Mouse (Mus musculus) frontal cortex, postnatal 36 days (tissue): ENCODE data around the gene Il12b.
A peak's percentile ranks its signal among the peaks of the same experiment; 100 is the strongest.
"Not testable (repeated sequence)": the region's sequence is repeated elsewhere in the genome, so short reads cannot be mapped to it uniquely, and the experiment has no call there.

Experiments
- DNase-seq, 2 experiments: peaks; one replicate each; pipeline ENCODE4 v3.0.0; 2022; ENCODE audit warnings: low spot score in 2 of 2

Gene Il12b

GRCm38 (mm10) chr11:44410413-44410812 lies 10.6 kb downstream of the Il12b start:
- no peak for DNase-seq

DNA sequence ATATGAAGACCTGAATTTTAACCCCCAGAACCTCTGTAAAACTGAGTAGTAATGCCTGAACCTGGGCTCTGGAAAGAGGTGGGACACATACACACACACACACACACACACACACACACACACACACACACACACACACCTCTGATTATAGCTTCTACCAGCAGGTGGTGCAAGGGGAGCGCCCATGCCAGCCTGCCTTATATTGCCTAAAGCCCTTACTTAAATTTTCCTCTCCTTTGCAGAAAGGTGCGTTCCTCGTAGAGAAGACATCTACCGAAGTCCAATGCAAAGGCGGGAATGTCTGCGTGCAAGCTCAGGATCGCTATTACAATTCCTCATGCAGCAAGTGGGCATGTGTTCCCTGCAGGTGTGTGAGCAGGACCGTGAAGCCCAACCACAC lies 12.4 kb downstream of the Il12b start:
- DNase-seq, result no peak

DNA sequence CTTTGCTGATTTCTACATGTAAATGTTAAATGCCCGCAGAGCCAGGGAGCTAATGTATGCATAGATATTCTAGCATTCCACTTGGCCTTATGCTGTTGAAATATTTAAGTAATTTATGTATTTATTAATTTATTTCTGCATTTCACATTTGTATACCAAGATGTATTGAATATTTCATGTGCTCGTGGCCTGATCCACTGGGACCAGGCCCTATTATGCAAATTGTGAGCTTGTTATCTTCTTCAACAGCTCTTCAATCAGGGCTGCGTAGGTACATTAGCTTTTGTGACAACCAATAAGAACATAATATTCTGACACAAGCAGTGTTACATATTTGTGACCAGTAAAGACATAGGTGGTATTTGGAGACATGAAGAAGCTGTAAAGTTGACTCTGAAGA lies 13.5 kb downstream of the Il12b start:
- no peak for DNase-seq

DNA sequence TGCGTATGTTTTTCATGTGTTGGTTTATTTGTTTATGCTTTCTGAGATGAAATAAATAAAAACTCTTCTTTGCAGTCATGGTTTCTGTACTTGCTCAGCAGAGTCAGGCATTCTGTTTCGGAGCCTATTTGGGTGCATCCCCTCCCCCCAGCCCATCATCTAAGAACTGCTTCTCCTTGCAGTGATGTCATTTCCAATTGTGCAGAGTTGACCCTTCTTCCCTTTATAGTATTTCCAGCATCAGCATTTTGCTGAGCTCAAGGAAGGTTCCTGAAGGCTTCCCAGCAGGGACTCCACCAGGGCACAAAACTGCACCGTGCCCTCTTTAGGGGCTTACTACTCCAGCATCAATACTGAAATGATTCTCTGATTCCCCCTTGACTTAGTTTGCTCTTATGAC lies 14.7 kb downstream of the Il12b start:
- no peak for DNase-seq

- no peak for DNase-seq
These were observed 17.5 kb downstream of the Il12b start for GRCm38 (mm10) chr11:44417403-44417802.

DNA sequence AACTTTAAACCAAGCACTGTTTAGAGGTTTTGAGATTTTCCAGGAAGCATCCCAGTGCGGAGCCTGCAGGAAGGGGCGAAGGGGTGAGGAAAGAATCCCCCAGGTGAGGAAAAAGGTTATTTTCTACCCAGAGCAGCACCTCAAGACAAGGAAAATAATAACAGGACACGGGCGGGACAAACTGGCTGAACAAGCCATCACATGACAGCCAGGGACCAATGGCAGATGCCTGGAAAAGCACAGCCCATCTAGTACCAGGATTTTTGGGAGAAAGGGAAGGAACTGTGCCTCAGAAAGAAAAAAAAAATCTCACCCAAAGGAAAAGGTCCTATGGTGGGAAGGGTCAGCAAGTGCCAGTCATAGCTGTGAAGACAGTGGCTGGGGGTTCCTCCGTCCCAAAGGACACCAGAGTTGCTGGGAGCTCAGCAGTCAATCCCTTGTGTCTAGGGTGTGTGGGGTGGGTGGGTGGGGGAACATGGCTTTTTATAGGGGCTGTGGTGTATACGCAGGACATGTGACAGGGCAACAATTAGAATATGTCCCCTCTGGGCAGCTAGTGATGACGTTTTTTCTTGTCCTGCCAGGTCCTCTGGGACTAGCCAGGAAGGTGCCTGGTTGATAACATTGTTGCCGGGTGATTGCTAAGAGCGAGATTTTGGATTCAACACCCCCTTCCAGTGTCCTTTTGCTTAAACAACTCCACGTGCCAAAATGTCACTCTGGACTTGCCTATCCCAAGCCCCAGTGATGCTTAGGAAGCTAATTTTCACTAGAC lies 22.7 kb downstream of the Il12b start:
- DNase-seq, result no peak

- no peak for DNase-seq
These were observed 23.4 kb downstream of the Il12b start for GRCm38 (mm10) chr11:44423261-44423660.

- no peak for DNase-seq
These were observed 24.1 kb downstream of the Il12b start for GRCm38 (mm10) chr11:44423955-44424354.

DNA sequence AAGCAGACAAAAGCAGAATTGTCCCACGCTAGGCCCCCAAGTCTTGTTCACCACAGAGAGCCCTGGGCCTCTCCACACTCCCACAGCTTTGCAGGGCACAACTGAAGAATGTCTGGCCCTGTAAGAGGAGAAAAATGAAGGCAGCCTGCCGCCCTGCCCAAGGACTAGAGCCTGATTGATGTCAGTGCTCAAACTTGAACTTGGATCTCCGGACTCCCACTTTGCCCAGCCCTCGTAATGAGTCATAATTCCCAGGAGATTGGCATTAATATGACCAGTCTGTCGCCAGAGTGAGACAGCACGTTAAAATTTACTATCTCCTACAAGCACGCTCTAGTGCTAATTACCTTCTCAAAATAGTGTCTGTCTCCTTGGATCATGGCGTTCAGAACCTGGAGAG lies 25.1 kb downstream of the Il12b start:
- no peak for DNase-seq

DNA sequence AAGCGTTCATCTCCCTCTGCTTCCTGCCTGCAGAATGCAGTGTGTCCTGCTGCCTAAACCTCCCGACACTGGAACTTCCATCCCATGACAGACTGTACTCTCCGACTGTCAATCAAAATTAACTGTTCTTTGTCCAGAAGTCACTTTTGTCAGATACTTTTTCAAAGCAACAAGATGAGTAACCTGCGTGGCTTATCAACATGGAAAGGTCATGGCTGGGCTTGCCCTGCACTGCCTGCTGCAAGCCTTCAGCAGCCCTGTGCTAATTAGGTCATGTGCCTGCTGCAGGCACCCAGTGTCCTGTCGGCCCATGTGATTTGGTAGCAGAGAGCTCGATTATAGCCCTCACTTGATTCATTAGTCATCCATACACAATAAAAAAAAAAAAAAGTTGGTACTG lies 25.8 kb downstream of the Il12b start:
- no peak for DNase-seq

DNA sequence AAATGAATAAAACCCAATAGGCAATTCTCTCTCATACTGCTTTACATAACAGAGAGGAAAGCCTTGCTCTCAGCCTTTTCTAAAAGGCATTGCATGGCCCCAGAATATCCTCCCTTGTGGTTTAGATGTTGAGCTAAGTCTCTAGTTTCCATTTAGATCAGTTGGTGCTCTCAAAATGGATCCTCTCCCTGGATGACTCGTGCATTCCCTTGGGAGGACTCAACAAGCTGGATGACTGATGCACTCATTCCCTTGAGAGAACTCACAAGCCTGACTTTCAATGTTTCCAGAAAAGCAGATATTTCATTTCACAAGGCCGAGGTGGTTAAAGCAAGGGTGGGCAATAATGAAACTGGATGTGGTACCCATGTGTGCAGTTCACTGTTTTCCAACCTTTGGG lies 28.1 kb downstream of the Il12b start:
- no peak for DNase-seq

GRCm38 (mm10) chr11:44430036-44430435 lies 30.2 kb downstream of the Il12b start:
- DNase-seq, result no peak

DNA sequence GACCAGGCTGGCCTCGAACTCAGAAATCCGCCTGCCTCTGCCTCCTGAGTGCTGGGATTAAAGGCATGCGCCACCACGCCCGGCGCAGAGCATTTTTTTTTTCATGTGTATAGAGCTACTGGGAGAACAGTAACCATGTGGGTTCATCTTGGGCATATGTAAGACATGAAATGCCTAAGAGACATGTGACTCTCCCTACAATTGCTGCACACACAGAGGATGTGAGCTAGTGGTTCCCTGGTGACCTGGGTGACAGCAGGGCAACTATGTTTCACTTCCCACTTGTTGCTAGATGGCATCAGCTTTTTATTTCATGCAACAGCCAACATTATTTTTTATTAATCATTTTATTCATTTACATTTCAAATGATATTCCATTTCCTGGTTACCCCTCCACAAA lies 37.9 kb downstream of the Il12b start:
- no peak for DNase-seq

DNA sequence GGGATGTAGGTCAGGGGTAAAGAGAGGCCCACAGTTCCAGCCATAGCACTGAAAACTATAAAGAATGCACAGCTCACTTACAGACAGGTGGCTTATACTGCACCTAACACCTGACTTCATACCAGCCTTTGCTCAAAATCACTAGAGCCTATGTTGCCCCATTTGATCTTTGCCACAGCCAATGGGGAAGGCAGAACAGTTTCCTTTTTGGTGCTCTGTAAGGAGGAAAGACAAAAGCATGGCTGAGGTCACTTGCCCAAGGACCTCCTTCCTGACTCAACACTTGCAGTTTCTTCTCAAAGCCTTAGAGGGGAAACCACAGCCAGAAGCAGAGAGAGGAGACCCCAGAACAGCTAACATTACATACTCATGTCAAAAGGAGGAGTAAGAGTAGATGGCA lies 51.2 kb downstream of the Il12b start:
- DNase-seq, result no peak

DNA sequence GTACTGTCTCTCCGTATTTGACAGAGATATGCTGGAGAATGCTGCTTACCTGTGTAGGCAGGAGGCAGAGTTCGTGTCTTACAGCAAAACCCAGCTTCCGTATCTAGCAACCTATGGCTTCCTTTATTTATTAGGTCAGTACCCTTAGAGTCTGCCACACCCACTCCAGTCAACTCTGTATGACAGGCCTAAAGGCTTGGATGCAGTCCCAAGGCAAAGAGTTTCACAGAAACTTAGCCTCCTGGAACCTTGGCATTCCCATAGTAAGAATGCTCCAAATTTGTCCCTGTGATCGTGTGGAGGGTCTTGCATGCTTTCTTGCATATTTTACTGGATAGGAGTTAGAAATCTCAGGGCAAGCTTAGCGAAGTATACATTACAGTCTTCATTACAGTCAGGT lies 52.2 kb downstream of the Il12b start:
- DNase-seq, result not testable (repeated sequence)

DNA sequence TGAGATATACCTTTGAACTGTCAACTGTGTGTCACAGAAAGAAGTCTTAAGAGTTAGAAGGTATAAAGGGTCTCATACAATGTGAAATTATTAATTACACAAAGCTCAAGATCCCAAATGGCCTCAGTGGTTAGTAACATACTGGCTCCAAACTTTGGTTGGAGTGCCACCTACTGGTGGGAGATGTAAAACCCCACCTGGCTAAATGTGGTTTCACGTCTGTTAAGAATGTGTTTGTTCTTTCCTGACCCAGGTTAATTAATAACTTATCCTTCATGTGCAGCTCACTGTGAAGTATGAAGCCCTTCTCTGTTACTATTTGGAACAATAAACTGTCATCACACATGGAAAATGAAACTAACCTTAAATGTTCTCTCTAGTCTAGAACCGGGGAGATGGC lies 53.6 kb downstream of the Il12b start:
- DNase-seq, result peak; percentile 43 to 62

GRCm38 (mm10) chr11:44461493-44461892 lies 61.6 kb downstream of the Il12b start:
- DNase-seq, result no peak
